ENCODE assay signal across 24 mouse cellular contexts in the genomic region with DNA sequence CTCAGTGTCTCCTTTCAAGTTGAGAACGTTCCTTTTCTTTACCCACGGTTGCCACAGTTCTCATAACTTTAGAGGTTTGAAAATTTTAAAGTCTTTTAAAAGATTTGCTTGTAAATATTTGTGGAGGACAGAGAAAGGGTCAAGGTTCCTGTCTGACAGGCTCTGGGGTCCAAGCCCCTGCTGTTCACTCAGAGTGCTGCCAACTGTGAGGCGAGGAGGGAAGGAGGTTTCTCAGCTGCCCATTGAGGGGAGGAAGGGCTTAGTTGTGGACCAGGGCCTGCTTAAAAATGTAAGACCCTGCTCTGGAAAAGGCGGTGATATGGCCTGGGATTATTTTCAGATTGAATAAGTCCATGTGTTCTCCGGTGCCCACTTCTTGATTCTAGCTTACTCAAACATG. TPM values are rescaled to one million over a fixed set of nuclear protein-coding genes. Genes with fewer than 3 reads are reported as not detected.
DNase-seq lines count a peak whose midpoint lies in the region; ATAC-seq and TF ChIP-seq lines count a peak whose summit lies in the region.
"Had no signal": no experiment of that assay in that cellular context is flagged by ENCODE, and none has a peak within 500 bp of the region (broad histone marks: within the 10 kb centered on the region; RNA-seq: fewer than 3 reads in every experiment).

No protein-coding gene starts in this region.

- no peak for ATAC-seq in heart, postnatal 0 days (ENCODE audit: insufficient read depth, low read depth)
- no peak for ATAC-seq in liver, postnatal 0 days
- ATAC-seq in hindbrain, postnatal 0 days: no peak
- ATAC-seq: forebrain, embryonic 15.5 days had no signal

- H3K27ac ChIP-seq in heart, postnatal 0 days (ENCODE audit: low read depth): peak overlapping the region; percentile 46
- H3K27ac ChIP-seq in liver, adult 2 months (replicated peaks; ENCODE audit: insufficient read depth, low read depth, low read length): 0 out of 2 replicates have a peak overlapping the region, but pooled peaks have one; percentile 2
- H3K27ac ChIP-seq in liver, postnatal 0 days (ENCODE audit: low read depth): no peak overlapping the region
- no peak overlapping the region for H3K27ac ChIP-seq in hindbrain, postnatal 0 days
- H3K27ac ChIP-seq: forebrain, embryonic 15.5 days; kidney, postnatal 0 days; macrophage; neural tube, embryonic 13.5 days had no signal

- no peak for TF ChIP-seq POLR2A in liver, adult 2 months (IDR thresholded peaks at IDR 0.05; ENCODE audit: extremely low read depth, insufficient read depth, low read length)

- H3K4me3 ChIP-seq in heart, postnatal 0 days (ENCODE audit: low read depth, low read length): no peak overlapping the region
- no peak overlapping the region for H3K4me3 ChIP-seq in liver, adult 2 months (ENCODE audit: insufficient read depth, low read depth, low read length)
- H3K4me3 ChIP-seq in liver, postnatal 0 days (ENCODE audit: low read depth, low read length): no peak overlapping the region
- H3K4me3 ChIP-seq in hindbrain, postnatal 0 days (ENCODE audit: low read length): no peak overlapping the region
- H3K4me3 ChIP-seq: erythroblast, embryonic 14.5 days; forebrain, embryonic 15.5 days; neural tube, embryonic 13.5 days had no signal

- no peaks in the 10 kb centered on the region for H3K79me2 ChIP-seq in liver, adult 2 months (ENCODE audit: control insufficient read depth, insufficient read depth, low read length)

- H3K4me2 ChIP-seq in heart, postnatal 0 days (ENCODE audit: low read depth, low read length): no peak overlapping the region
- no peak overlapping the region for H3K4me2 ChIP-seq in liver, postnatal 0 days (ENCODE audit: low read depth, low read length)
- H3K4me2 ChIP-seq in hindbrain, postnatal 0 days (ENCODE audit: low read depth, low read length): no peak overlapping the region
- H3K4me2 ChIP-seq: forebrain, embryonic 15.5 days; midbrain, embryonic 11.5 days; neural tube, embryonic 13.5 days had no signal

- DNase-seq in heart, postnatal 0 days (ENCODE audit: low spot score): no peak
- no peak for DNase-seq in heart, postnatal 25 days (ENCODE audit: low spot score)
- DNase-seq in liver, adult 2 months (ENCODE audit: extremely low read depth, low read depth, low spot score): no peak
- DNase-seq in liver, postnatal 0 days: no peak
- DNase-seq in lung, postnatal 10 days: peak; percentile 66
- no peak for DNase-seq in hindbrain, postnatal 0 days (ENCODE audit: low spot score)
- DNase-seq in retina, postnatal 1 day: no peak
- DNase-seq: adrenal gland, postnatal 14 days; cerebellum, adult 18-20 months; cerebellum, postnatal 36 days; heart, postnatal 4 days; right cerebral cortex, postnatal 14 days; thymus, postnatal 4 days had no signal

- WGBS in heart, postnatal 0 days: 71% methylated on average over 5 of the region's 5 CpGs
- WGBS in liver, adult 2 months: 82% methylated on average over 5 of the region's 5 CpGs
- 79% methylated on average over 5 of the region's 5 CpGs for WGBS in liver, postnatal 0 days (ENCODE audit: insufficient replicate concordance)
- 82% methylated on average over 5 of the region's 5 CpGs for WGBS in hindbrain, postnatal 0 days

- no peaks in the 10 kb centered on the region for H3K9me3 ChIP-seq in heart, postnatal 0 days (replicated peaks; ENCODE audit: control insufficient read depth, low read length)
- no peaks in the 10 kb centered on the region for H3K9me3 ChIP-seq in liver, postnatal 0 days (ENCODE audit: low read length)
- no peaks in the 10 kb centered on the region for H3K9me3 ChIP-seq in hindbrain, postnatal 0 days (ENCODE audit: low read length)
- H3K9me3 ChIP-seq: forebrain, embryonic 15.5 days; neural tube, embryonic 13.5 days had no signal

- no peaks in the 10 kb centered on the region for H3K27me3 ChIP-seq in heart, postnatal 0 days (ENCODE audit: control insufficient read depth, insufficient read depth, low read length)
- H3K27me3 ChIP-seq in liver, adult 2 months (ENCODE audit: control insufficient read depth, insufficient read depth, low read length): no peaks in the 10 kb centered on the region
- no peaks in the 10 kb centered on the region for H3K27me3 ChIP-seq in liver, postnatal 0 days (ENCODE audit: insufficient read depth, low read length)
- no peaks in the 10 kb centered on the region for H3K27me3 ChIP-seq in hindbrain, postnatal 0 days (ENCODE audit: insufficient read depth, low read length)
- H3K27me3 ChIP-seq: forebrain, embryonic 15.5 days; neural tube, embryonic 13.5 days had no signal

- TF ChIP-seq CTCF in heart, postnatal 0 days (IDR thresholded peaks at IDR 0.05; ENCODE audit: low read depth): no peak
- no peak for TF ChIP-seq CTCF in liver, adult 2 months (IDR thresholded peaks at IDR 0.05; ENCODE audit: low read depth, low read length)
- TF ChIP-seq CTCF in liver, postnatal 0 days (IDR thresholded peaks at IDR 0.05; ENCODE audit: low read depth): no peak
- no peak for TF ChIP-seq CTCF in hindbrain, postnatal 0 days (IDR thresholded peaks at IDR 0.05; ENCODE audit: low read depth)

- H3K36me3 ChIP-seq in heart, postnatal 0 days (replicated peaks; ENCODE audit: control insufficient read depth, insufficient read depth, low read length): no peaks in the 10 kb centered on the region
- no peaks in the 10 kb centered on the region for H3K36me3 ChIP-seq in liver, adult 2 months (ENCODE audit: control insufficient read depth, insufficient read depth, low read length)
- H3K36me3 ChIP-seq in liver, postnatal 0 days (replicated peaks; ENCODE audit: insufficient read depth, low read length): no peaks in the 10 kb centered on the region
- no peaks in the 10 kb centered on the region for H3K36me3 ChIP-seq in hindbrain, postnatal 0 days (ENCODE audit: insufficient read depth, low read length)
- H3K36me3 ChIP-seq: forebrain, embryonic 15.5 days; neural tube, embryonic 13.5 days had no signal

- H3K4me1 ChIP-seq in heart, postnatal 0 days (ENCODE audit: control insufficient read depth, insufficient read depth): no peaks in the 10 kb centered on the region
- H3K4me1 ChIP-seq in liver, adult 2 months (ENCODE audit: control insufficient read depth, insufficient read depth, low read length): peaks cover 2% of the 10 kb centered on the region; the same call in 1 of the 2 replicates
- H3K4me1 ChIP-seq in liver, postnatal 0 days (ENCODE audit: insufficient read depth): no peaks in the 10 kb centered on the region
- H3K4me1 ChIP-seq in hindbrain, postnatal 0 days (ENCODE audit: insufficient read depth, low read length): no peaks in the 10 kb centered on the region
- H3K4me1 ChIP-seq: forebrain, embryonic 15.5 days; neural tube, embryonic 13.5 days had no signal

- intact Hi-C loops in heart, postnatal 25 days (cut with DNase I): no loop called here

- TF ChIP-seq EP300 in heart, postnatal 0 days (IDR thresholded peaks at IDR 0.05; ENCODE audit: low read depth): no peak
- TF ChIP-seq EP300 in liver, postnatal 0 days (IDR thresholded peaks at IDR 0.05; ENCODE audit: low read depth): no peak

- no peak overlapping the region for H3K9ac ChIP-seq in heart, postnatal 0 days (replicated peaks; ENCODE audit: low read depth, low read length)
- H3K9ac ChIP-seq in liver, adult 2 months (ENCODE audit: low read depth, low read length): no peak overlapping the region
- no peak overlapping the region for H3K9ac ChIP-seq in liver, postnatal 0 days (replicated peaks)
- no peak overlapping the region for H3K9ac ChIP-seq in hindbrain, postnatal 0 days (replicated peaks; ENCODE audit: low read length)
- H3K9ac ChIP-seq: forebrain, embryonic 15.5 days; neural tube, embryonic 13.5 days had no signal

RNA-seq across cellular contexts. Expression of a gene that starts 5.4 kb away (rescaled TPM):
- not detected in 2 replicates for total RNA-seq in heart, postnatal 0 days (2014; rRNA removed; ENCODE audit: low replicate concordance)
- not detected in 2 replicates for polyA plus RNA-seq in heart, postnatal 0 days (2015; fragmentation: Nextera tagmentation; extraction: Ambion mirVana)
- total RNA-seq in heart, postnatal 25 days (2021): not detected
- not detected in 2 replicates for total RNA-seq in liver, adult 2 months (2014; rRNA removed)
- not detected in 2 replicates for polyA plus RNA-seq in liver, adult 2 months (2012; rRNA removed)
- polyA plus RNA-seq in liver, postnatal 0 days (2015; fragmentation: Nextera tagmentation; extraction: Ambion mirVana): not detected in 2 replicates
- not detected in 2 replicates for total RNA-seq in hindbrain, postnatal 0 days (2014; rRNA removed)
- not detected in 2 replicates for polyA plus RNA-seq in hindbrain, postnatal 0 days (2015; fragmentation: Nextera tagmentation; extraction: Ambion mirVana)
- total RNA-seq: adrenal gland, postnatal 14 days; granulocyte monocyte progenitor cell, adult 5-6 weeks; heart, postnatal 4 days; layer of hippocampus, postnatal 10 days; left cerebral cortex, postnatal 10 days had no signal
- polyA plus RNA-seq: C2C12; embryonic facial prominence, embryonic 11.5 days; erythroblast, embryonic 14.5 days; forebrain, embryonic 15.5 days; kidney, postnatal 0 days; macrophage; midbrain, embryonic 11.5 days; neural tube, embryonic 13.5 days had no signal

RNA-seq across cellular contexts. Expression of a gene that starts 33.4 kb away (rescaled TPM):
- 2.5 and 4.5 TPM in 2 replicates for total RNA-seq in heart, postnatal 0 days (2014; rRNA removed; ENCODE audit: low replicate concordance)
- polyA plus RNA-seq in heart, postnatal 0 days (2015; fragmentation: Nextera tagmentation; extraction: Ambion mirVana): 4.9 and 7.3 TPM in 2 replicates
- 10 to 100 TPM; 27.4 to 29.5 TPM for total RNA-seq in heart, postnatal 25 days (2021)
- 49.1 and 52.6 TPM in 2 replicates for total RNA-seq in liver, adult 2 months (2014; rRNA removed)
- polyA plus RNA-seq in liver, adult 2 months (2012; rRNA removed): 7.8 and 10.4 TPM in 2 replicates
- polyA plus RNA-seq in liver, postnatal 0 days (2015; fragmentation: Nextera tagmentation; extraction: Ambion mirVana): 0.55 and 0.62 TPM in 2 replicates
- 0.14 and 1.1 TPM in 2 replicates for total RNA-seq in hindbrain, postnatal 0 days (2014; rRNA removed)
- 0.44 and 0.68 TPM in 2 replicates for polyA plus RNA-seq in hindbrain, postnatal 0 days (2015; fragmentation: Nextera tagmentation; extraction: Ambion mirVana)
- total RNA-seq: granulocyte monocyte progenitor cell, adult 5-6 weeks had no signal
- polyA plus RNA-seq: C2C12; embryonic facial prominence, embryonic 11.5 days; erythroblast, embryonic 14.5 days; macrophage; midbrain, embryonic 11.5 days had no signal

RNA-seq across cellular contexts. Expression of a gene that starts 52.4 kb away (rescaled TPM):
- not detected in 2 replicates for total RNA-seq in heart, postnatal 0 days (2014; rRNA removed; ENCODE audit: low replicate concordance)
- polyA plus RNA-seq in heart, postnatal 0 days (2015; fragmentation: Nextera tagmentation; extraction: Ambion mirVana): not detected in 2 replicates
- not detected for total RNA-seq in heart, postnatal 25 days (2021)
- 234 and 412 TPM in 2 replicates for total RNA-seq in liver, adult 2 months (2014; rRNA removed)
- 53.9 and 77.7 TPM in 2 replicates for polyA plus RNA-seq in liver, adult 2 months (2012; rRNA removed)
- 0.08 TPM in 1 of 2 replicates, not detected in the other for polyA plus RNA-seq in liver, postnatal 0 days (2015; fragmentation: Nextera tagmentation; extraction: Ambion mirVana)
- total RNA-seq in hindbrain, postnatal 0 days (2014; rRNA removed): not detected in 2 replicates
- not detected in 2 replicates for polyA plus RNA-seq in hindbrain, postnatal 0 days (2015; fragmentation: Nextera tagmentation; extraction: Ambion mirVana)
- total RNA-seq: granulocyte monocyte progenitor cell, adult 5-6 weeks; heart, postnatal 4 days; layer of hippocampus, postnatal 10 days; left cerebral cortex, postnatal 10 days had no signal
- polyA plus RNA-seq: C2C12; embryonic facial prominence, embryonic 11.5 days; erythroblast, embryonic 14.5 days; forebrain, embryonic 15.5 days; macrophage; midbrain, embryonic 11.5 days; neural tube, embryonic 13.5 days had no signal

Comparison
In these comparisons a context has a peak if more than half of its experiments do, and no peak if none do; other contexts are left out.
1. H3K27ac ChIP-seq: peak in heart, postnatal 0 days (single experiment) and liver, adult 2 months (single experiment); none in liver, postnatal 0 days (single experiment) and hindbrain, postnatal 0 days (single experiment).
2. RNA of a gene that starts 52.4 kb away (total RNA-seq): 234 to 412 TPM in liver, adult 2 months; not detected in heart, postnatal 25 days, not detected in heart, postnatal 0 days and not detected in hindbrain, postnatal 0 days; every median in the first group is over 100 times any median in the second.